ENCODE assay signal across 10 mouse cellular contexts in genomic region chr7:142034198-142034597, GRCm38 (mm10). TPM values are rescaled to one million over a fixed set of nuclear protein-coding genes. Genes with fewer than 3 reads are reported as not detected.
DNase-seq lines count a peak whose midpoint lies in the region; ATAC-seq and TF ChIP-seq lines count a peak whose summit lies in the region.
"Had no signal": no experiment of that assay in that cellular context is flagged by ENCODE, and none has a peak within 500 bp of the region (broad histone marks: within the 10 kb centered on the region; RNA-seq: fewer than 3 reads in every experiment).

No protein-coding gene starts in this region.

- TF ChIP-seq EP300 in liver, postnatal 0 days (IDR thresholded peaks at IDR 0.05; ENCODE audit: low read depth), result no peak

- no peaks in the 10 kb centered on the region for H3K27me3 ChIP-seq in heart, embryonic 12.5 days (replicated peaks)
- H3K27me3 ChIP-seq in liver, postnatal 0 days (ENCODE audit: insufficient read depth, low read length), result no peaks in the 10 kb centered on the region
- no peaks in the 10 kb centered on the region for H3K27me3 ChIP-seq in forebrain, postnatal 0 days (ENCODE audit: insufficient read depth, low read length)
- H3K27me3 ChIP-seq: neural tube, embryonic 15.5 days had no signal

- no peaks in the 10 kb centered on the region for H3K9me3 ChIP-seq in heart, embryonic 12.5 days (replicated peaks)
- H3K9me3 ChIP-seq in liver, postnatal 0 days (ENCODE audit: low read length), result no peaks in the 10 kb centered on the region
- H3K9me3 ChIP-seq in forebrain, postnatal 0 days (ENCODE audit: low read length), result no peaks in the 10 kb centered on the region
- H3K9me3 ChIP-seq: neural tube, embryonic 15.5 days had no signal

- ATAC-seq in heart, embryonic 12.5 days (ENCODE audit: insufficient number of reproducible peaks, low FRiP score), result 0 out of 2 replicates have a peak, but pooled peaks have one; percentile 23
- no peak for ATAC-seq in liver, postnatal 0 days
- no peak for ATAC-seq in forebrain, postnatal 0 days

- no peak for TF ChIP-seq CTCF in liver, postnatal 0 days (IDR thresholded peaks at IDR 0.05; ENCODE audit: low read depth)
- TF ChIP-seq CTCF in forebrain, postnatal 0 days (IDR thresholded peaks at IDR 0.05; ENCODE audit: low read depth), result no peak

- H3K36me3 ChIP-seq in heart, embryonic 12.5 days, result no peaks in the 10 kb centered on the region; the same call in 1 of the 2 replicates
- H3K36me3 ChIP-seq in liver, postnatal 0 days (replicated peaks; ENCODE audit: insufficient read depth, low read length), result peaks cover 4% of the 10 kb centered on the region; the same call in 1 of the 2 replicates
- H3K36me3 ChIP-seq in forebrain, postnatal 0 days (ENCODE audit: insufficient read depth), result no peaks in the 10 kb centered on the region
- H3K36me3 ChIP-seq: neural tube, embryonic 15.5 days had no signal

- no peak overlapping the region for H3K4me3 ChIP-seq in brown adipose tissue, adult 24 weeks (ENCODE audit: insufficient read depth, low read depth, low read length)
- no peak overlapping the region for H3K4me3 ChIP-seq in heart, embryonic 12.5 days
- H3K4me3 ChIP-seq in liver, postnatal 0 days (ENCODE audit: low read depth, low read length), result no peak overlapping the region
- H3K4me3 ChIP-seq in forebrain, postnatal 0 days (ENCODE audit: low read depth, low read length), result no peak overlapping the region
- H3K4me3 ChIP-seq: erythroblast, embryonic 14.5 days; neural tube, embryonic 15.5 days had no signal

- no peak overlapping the region for H3K9ac ChIP-seq in heart, embryonic 12.5 days
- no peak overlapping the region for H3K9ac ChIP-seq in liver, postnatal 0 days (replicated peaks)
- no peak overlapping the region for H3K9ac ChIP-seq in forebrain, postnatal 0 days
- H3K9ac ChIP-seq: neural tube, embryonic 15.5 days had no signal

- 78% methylated on average over 2 of the region's 2 CpGs for WGBS in heart, embryonic 12.5 days
- WGBS in large intestine, adult 2 months, result 17% methylated on average over 2 of the region's 2 CpGs
- WGBS in liver, postnatal 0 days (ENCODE audit: insufficient replicate concordance), result 72% methylated on average over 2 of the region's 2 CpGs
- WGBS in forebrain, postnatal 0 days, result 65% methylated on average over 2 of the region's 2 CpGs

- peak; percentile 19 for DNase-seq in adipocyte (ENCODE audit: low spot score)
- DNase-seq in large intestine, adult 2 months (ENCODE audit: low read depth, low spot score), result peak; percentile 99
- no peak for DNase-seq in thymus, postnatal 25 days
- DNase-seq in spleen, postnatal 14 days (ENCODE audit: low spot score in 2 of 2), result no peak
- no peak for DNase-seq in liver, postnatal 0 days
- no peak for DNase-seq in forebrain, postnatal 0 days

- peaks cover 30% of the 10 kb centered on the region for H3K4me1 ChIP-seq in brown adipose tissue, adult 24 weeks (ENCODE audit: control insufficient read depth, insufficient read depth, insufficient read length, low read length)
- peaks cover 29% of the 10 kb centered on the region for H3K4me1 ChIP-seq in heart, embryonic 12.5 days (replicated peaks)
- no peaks in the 10 kb centered on the region; the same call in 1 of the 2 replicates for H3K4me1 ChIP-seq in liver, postnatal 0 days (ENCODE audit: insufficient read depth)
- no peaks in the 10 kb centered on the region for H3K4me1 ChIP-seq in forebrain, postnatal 0 days (ENCODE audit: insufficient read depth)

- H3K4me2 ChIP-seq in heart, embryonic 12.5 days, result no peak overlapping the region
- no peak overlapping the region for H3K4me2 ChIP-seq in liver, postnatal 0 days (ENCODE audit: low read depth, low read length)
- no peak overlapping the region for H3K4me2 ChIP-seq in forebrain, postnatal 0 days (ENCODE audit: low read depth)
- H3K4me2 ChIP-seq: neural tube, embryonic 15.5 days had no signal

- H3K27ac ChIP-seq in brown adipose tissue, adult 24 weeks (replicated peaks; ENCODE audit: low read depth, low read length), result peak overlapping the region; percentile 87
- no peak overlapping the region for H3K27ac ChIP-seq in heart, embryonic 12.5 days (ENCODE audit: poor library complexity, severe bottlenecking)
- no peak overlapping the region; the same call in 1 of the 2 replicates for H3K27ac ChIP-seq in liver, postnatal 0 days (ENCODE audit: low read depth)
- H3K27ac ChIP-seq in forebrain, postnatal 0 days (ENCODE audit: low read depth, low read length), result no peak overlapping the region
- H3K27ac ChIP-seq: neural tube, embryonic 15.5 days had no signal

RNA-seq across cellular contexts. Expression of gene Mob2, which starts 26.7 kb away (rescaled TPM):
- 29.6 and 34.7 TPM in 2 replicates for polyA plus RNA-seq in brown adipose tissue, adult 24 weeks (2012; ENCODE audit: insufficient read depth, insufficient read length, missing spikeins)
- polyA plus RNA-seq in heart, embryonic 12.5 days (2016; fragmentation: Nextera tagmentation; extraction: Ambion mirVana), result 42.7 and 43.6 TPM in 2 replicates
- polyA plus RNA-seq in large intestine, adult 2 months (2012; rRNA removed), result 52.5 and 62.4 TPM in 2 replicates
- 38.5 and 40.8 TPM in 2 replicates for polyA plus RNA-seq in liver, postnatal 0 days (2015; fragmentation: Nextera tagmentation; extraction: Ambion mirVana)
- 37.8 and 42.5 TPM in 2 replicates for total RNA-seq in forebrain, postnatal 0 days (2014; rRNA removed)
- 39.8 and 39.9 TPM in 2 replicates for polyA plus RNA-seq in forebrain, postnatal 0 days (2015; fragmentation: Nextera tagmentation; extraction: Ambion mirVana)

Comparison
In these comparisons a context has a peak if more than half of its experiments do, and no peak if none do; other contexts are left out.
1. DNase-seq: peak in adipocyte (single experiment) and large intestine, adult 2 months (single experiment); none in thymus, postnatal 25 days (single experiment), spleen, postnatal 14 days (0 of 2), liver, postnatal 0 days (single experiment) and forebrain, postnatal 0 days (single experiment).